Mouse (Mus musculus): ENCODE measurements around the gene Klhl5.

GRCm38 (mm10) chr5:65096082-65096481 is 11.3 kb upstream of the Klhl5 start:
- TF ChIP-seq CTCF (IDR thresholded peaks at IDR 0.05; ENCODE audit: low read depth): no peak
- no peak for TF ChIP-seq EP300 (IDR thresholded peaks at IDR 0.05; ENCODE audit: low read depth)
